Mouse (Mus musculus) olfactory bulb, adult 2 months (tissue): ENCODE results near the gene Zc3h8.

Experiments used
- CTCF ChIP-seq: fragments of 200-500 bp; IDR thresholded peaks from 2 replicates; pipeline ENCODE4 v1.5.1; 2012; ENCODE audit warnings: low read depth, mild to moderate bottlenecking, low read length, moderate library complexity; ENCODE audit not compliant: insufficient read depth
- POLR2A ChIP-seq: fragments of 200-500 bp; IDR thresholded peaks from 2 replicates; pipeline ENCODE4 v1.6.1; 2012; ENCODE audit warnings: mild to moderate bottlenecking, low read depth, low read length, moderate library complexity; ENCODE audit not compliant: insufficient read depth

- TF ChIP-seq CTCF (no peak), POLR2A (no peak)
Measured at GRCm38 (mm10) chr2:128984746-128985145, 40.9 kb upstream of the Zc3h8 start.
